Mouse (Mus musculus): ENCODE measurements around the gene Gm45753. TPM values are rescaled to one million over a fixed set of nuclear protein-coding genes. Genes with fewer than 3 reads are reported as not detected.

The Gm45753 gene
- polyA plus RNA-seq, 1 experiment from 2014 or later, result not detected

DNA sequence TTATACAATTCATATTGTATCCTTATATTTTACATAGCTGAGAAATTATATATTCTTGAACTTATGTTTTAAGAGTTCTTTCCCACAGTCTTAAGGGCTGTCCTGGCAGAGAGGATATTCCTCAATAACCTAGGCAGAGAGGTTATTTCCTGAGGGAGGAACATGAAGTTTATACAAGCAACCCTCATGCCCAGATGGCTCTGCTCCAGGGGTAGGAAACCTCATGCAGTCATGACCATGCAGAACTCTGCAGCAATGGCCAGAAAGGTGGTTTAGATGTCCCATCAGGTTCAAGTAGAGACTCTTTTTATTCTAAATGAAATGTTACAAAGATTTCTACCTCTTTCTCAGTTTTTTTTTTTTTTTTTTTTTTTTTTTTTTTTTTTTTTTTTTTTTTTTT lies 39.2 kb downstream of the Gm45753 start:
- Histone ChIP-seq H3K27ac (replicated peaks) (no peak overlapping the region), H3K4me3 (replicated peaks) (no peak overlapping the region), H3K9me3 (replicated peaks) (no peaks in the 10 kb centered on the region; the same call in 1 of the 2 replicates), H3K4me2 (no peak overlapping the region), H3K36me3 (no peaks in the 10 kb centered on the region), H3K4me1 (no peaks in the 10 kb centered on the region), H3K27me3 (replicated peaks) (no peaks in the 10 kb centered on the region), H3K9ac (replicated peaks) (no peak overlapping the region)
- no peak for ATAC-seq (ENCODE audit: low FRiP score)

DNA sequence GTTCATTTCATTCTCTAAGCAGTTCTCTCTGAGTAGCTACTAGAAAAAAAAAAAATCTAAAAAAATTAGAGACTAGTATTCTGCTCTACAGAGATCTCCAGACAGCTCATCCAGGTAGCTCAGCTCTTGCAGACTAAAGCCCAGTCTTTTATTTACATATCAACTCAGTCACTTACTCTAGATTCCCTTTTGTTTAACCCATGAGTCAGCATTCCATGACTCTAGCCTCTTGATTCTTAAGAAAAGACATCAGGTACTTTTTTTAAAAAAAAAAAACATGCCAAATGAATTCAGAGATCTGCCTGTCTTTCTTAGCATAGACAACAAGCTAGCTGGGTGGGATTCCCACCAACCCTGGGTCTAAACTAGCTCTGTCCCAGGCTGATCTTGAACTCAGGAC lies 39.8 kb downstream of the Gm45753 start:
- no peaks in the 10 kb centered on the region; the same call in 1 of the 2 replicates for H3K9me3 ChIP-seq (replicated peaks)
- no peaks in the 10 kb centered on the region for H3K36me3 ChIP-seq
- H3K4me1 ChIP-seq, result no peaks in the 10 kb centered on the region
- H3K27me3 ChIP-seq (replicated peaks), result no peaks in the 10 kb centered on the region
- H3K4me2 ChIP-seq, result no peak overlapping the region
- H3K9ac ChIP-seq (replicated peaks), result no peak overlapping the region
- no peak overlapping the region for H3K27ac ChIP-seq (replicated peaks)
- no peak overlapping the region for H3K4me3 ChIP-seq (replicated peaks)
- no peak for ATAC-seq (ENCODE audit: low FRiP score)

DNA sequence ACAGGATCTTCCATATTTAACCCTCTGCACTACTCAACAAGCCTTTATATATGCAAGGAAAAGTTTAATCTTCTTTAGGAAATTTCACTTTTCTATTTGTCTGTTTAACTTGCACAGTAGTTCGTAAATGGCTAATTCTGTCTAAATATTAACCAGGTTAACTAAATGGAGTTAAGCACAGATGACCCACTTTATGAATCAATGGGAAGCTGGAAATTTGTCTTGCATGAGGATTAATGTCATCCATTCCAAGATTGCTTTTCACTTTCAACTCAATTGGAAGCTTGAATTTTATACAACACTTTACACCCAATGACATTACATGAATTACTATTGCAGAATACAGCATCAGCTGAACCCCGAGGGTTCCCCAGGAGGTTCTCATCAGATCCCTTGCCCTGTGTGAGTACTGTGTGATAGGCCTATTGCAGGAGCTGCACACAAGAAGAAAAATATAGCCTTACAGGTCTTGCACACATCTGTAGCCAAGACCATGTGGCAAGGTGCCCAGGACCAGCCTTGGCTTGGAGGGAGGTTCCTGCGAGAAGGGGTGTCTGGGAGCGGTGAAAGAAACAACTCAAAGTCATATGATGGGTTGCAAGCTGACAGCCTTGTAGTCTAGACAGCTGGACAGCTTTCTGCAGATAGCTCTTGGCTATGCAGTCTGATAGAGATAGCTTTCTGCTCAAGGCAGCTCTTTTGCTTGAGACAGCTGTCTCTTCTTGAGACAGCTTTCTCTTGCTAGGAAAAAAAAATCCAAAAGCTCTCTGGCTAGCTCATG lies 40.5 kb downstream of the Gm45753 start:
- Histone ChIP-seq H3K4me3 (replicated peaks) (no peak overlapping the region), H3K4me1 (no peaks in the 10 kb centered on the region), H3K4me2 (no peak overlapping the region), H3K9ac (replicated peaks) (no peak overlapping the region), H3K27ac (replicated peaks) (no peak overlapping the region), H3K27me3 (replicated peaks) (no peaks in the 10 kb centered on the region), H3K36me3 (no peaks in the 10 kb centered on the region), H3K9me3 (replicated peaks) (no peaks in the 10 kb centered on the region; the same call in 1 of the 2 replicates)
- no peak for ATAC-seq (ENCODE audit: low FRiP score)
- WGBS, result 87% methylated on average over 4 of the region's 4 CpGs

DNA sequence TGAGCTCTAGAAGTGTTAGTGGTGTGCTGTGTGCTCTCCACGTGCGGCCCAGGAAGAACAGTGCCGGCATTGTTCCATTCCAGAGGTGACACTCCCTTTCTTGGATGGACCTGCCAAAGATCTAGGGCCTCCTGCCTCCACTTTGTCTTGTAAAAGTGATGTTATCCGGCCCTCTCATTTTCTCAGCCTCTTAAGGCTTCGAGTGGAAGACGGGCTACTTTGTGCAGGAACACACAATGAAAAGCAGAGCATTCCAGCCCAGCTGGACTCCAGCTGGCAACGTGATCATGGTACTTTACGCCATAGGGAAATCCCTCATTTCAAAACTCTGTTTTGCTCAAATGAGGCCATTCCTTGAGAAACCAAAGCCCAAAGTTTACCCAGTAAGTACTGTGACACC lies 41.3 kb downstream of the Gm45753 start:
- H3K4me3 ChIP-seq (replicated peaks), result no peak overlapping the region
- H3K9ac ChIP-seq (replicated peaks), result no peak overlapping the region
- no peaks in the 10 kb centered on the region for H3K36me3 ChIP-seq
- H3K4me1 ChIP-seq, result no peaks in the 10 kb centered on the region
- H3K9me3 ChIP-seq (replicated peaks), result no peaks in the 10 kb centered on the region; the same call in 1 of the 2 replicates
- no peak overlapping the region for H3K4me2 ChIP-seq
- H3K27me3 ChIP-seq (replicated peaks), result no peaks in the 10 kb centered on the region
- 68% methylated on average over 8 of the region's 8 CpGs for WGBS
- ATAC-seq (ENCODE audit: low FRiP score), result no peak
- no peak overlapping the region for H3K27ac ChIP-seq (replicated peaks)

DNA sequence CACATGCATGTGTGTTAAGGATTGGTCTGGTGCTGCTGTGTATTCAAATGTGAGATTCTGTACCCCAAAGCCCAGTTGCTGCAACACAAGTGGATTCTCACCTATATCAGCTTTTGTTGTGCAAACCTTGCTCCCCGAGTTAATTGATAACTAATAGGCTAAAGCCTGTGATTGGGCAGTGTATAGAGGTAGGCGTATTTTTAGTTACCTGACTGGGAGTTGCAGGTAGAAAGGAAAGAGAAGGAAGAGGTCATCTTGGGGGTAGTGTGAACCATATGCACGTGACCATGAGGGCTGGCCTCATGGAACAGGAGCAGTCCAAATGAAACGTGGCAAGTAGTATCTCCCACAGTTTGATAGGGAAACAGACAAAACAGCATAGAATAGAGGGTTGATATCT lies 43.3 kb downstream of the Gm45753 start:
- Histone ChIP-seq H3K4me3 (replicated peaks) (no peak overlapping the region), H3K27me3 (replicated peaks) (no peaks in the 10 kb centered on the region), H3K9me3 (replicated peaks) (no peaks in the 10 kb centered on the region; the same call in 1 of the 2 replicates), H3K4me2 (no peak overlapping the region), H3K27ac (replicated peaks) (no peak overlapping the region), H3K9ac (replicated peaks) (no peak overlapping the region), H3K4me1 (no peaks in the 10 kb centered on the region), H3K36me3 (no peaks in the 10 kb centered on the region)
- no peak for ATAC-seq (ENCODE audit: low FRiP score)
- WGBS, result 95% methylated on average over 4 of the region's 4 CpGs

DNA sequence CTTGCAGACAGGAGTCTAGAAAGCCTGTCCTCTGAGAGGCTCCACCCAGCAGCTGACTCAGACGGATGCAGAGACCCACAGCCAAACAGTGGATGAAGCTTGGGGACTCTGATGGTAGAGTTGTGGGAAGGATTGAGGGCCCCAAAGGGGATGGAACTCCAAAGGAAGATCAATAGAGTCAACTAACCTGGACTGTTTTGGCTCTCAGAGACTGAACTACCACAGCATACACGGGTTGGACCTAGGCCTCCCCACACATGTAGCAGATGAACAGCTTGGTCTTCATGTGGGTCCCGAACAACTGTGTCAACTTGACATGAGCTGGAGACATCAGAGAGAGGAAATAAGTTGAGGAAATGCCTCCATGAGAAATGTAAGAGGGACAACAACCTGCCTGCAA lies 45.4 kb downstream of the Gm45753 start:
- no peak overlapping the region for H3K9ac ChIP-seq (replicated peaks)
- H3K36me3 ChIP-seq, result no peaks in the 10 kb centered on the region
- H3K27ac ChIP-seq (replicated peaks), result no peak overlapping the region
- 88% methylated on average over 3 of the region's 3 CpGs for WGBS
- no peak overlapping the region for H3K4me3 ChIP-seq (replicated peaks)
- no peaks in the 10 kb centered on the region for H3K27me3 ChIP-seq (replicated peaks)
- no peaks in the 10 kb centered on the region for H3K4me1 ChIP-seq
- H3K9me3 ChIP-seq (replicated peaks), result no peaks in the 10 kb centered on the region; the same call in 1 of the 2 replicates
- no peak for ATAC-seq (ENCODE audit: low FRiP score)
- no peak overlapping the region for H3K4me2 ChIP-seq

DNA sequence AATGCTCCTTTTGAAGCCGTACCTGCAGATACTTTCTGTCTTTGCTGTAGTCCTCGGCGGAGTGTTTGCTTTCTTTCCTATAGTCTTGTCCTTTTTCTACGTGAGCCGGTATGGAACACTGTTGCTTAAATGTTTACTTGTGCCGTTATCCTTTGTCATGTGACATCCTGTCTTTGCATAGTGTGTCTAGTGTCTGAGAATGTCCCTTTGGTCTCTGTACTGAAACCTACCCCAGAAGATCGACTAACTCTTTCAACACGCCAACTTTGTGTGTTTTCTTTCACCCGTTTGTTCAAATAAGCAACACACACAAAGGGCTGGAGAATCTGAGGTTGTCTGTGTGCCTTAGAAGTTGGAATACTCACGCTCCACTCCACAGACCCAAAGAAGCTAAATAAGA lies 46.3 kb downstream of the Gm45753 start, which contains the start of gene F11:
F11 (minus strand) TSS at position 112 of the 400 bp plus-strand sequence.
- Histone ChIP-seq H3K27ac (replicated peaks) (no peak within 1 kb of the TSS), H3K4me3 (replicated peaks) (no peak within 1 kb of the TSS), H3K4me2 (no peak within 1 kb of the TSS), H3K9me3 (replicated peaks) (no peaks in the 10 kb centered on the region; the same call in 1 of the 2 replicates), H3K4me1 (no peaks in the 10 kb centered on the region), H3K27me3 (replicated peaks) (no peaks in the 10 kb centered on the region), H3K36me3 (no peaks in the 10 kb centered on the region), H3K9ac (replicated peaks) (no peak within 1 kb of the TSS)
- WGBS, result 89% methylated on average over 10 of the region's 10 CpGs
- no peak for ATAC-seq (ENCODE audit: low FRiP score)

DNA sequence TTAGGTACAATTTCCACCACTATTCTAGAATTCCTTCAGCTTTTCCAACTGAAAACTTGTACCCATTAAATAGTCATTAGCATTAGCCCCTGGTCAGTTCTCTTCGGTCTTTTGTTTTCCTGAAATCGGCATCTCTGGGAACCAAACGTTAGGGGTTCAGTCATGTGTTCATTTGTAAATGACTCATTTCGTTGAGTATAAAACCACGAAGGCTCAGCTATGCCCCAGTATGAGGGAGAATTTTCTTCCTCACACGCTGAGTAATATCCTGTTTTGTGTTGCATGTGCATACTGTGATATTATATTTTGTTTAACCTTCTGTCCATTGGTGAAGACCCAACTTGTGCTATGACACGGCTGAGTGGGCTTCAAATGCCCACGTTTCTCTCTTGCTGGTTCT lies 49.8 kb downstream of the Gm45753 start:
- Histone ChIP-seq H3K9ac (replicated peaks) (no peak overlapping the region), H3K4me1 (no peaks in the 10 kb centered on the region), H3K9me3 (replicated peaks) (no peaks in the 10 kb centered on the region), H3K36me3 (no peaks in the 10 kb centered on the region), H3K27me3 (replicated peaks) (no peaks in the 10 kb centered on the region), H3K27ac (replicated peaks) (no peak overlapping the region), H3K4me2 (no peak overlapping the region), H3K4me3 (replicated peaks) (no peak overlapping the region)
- ATAC-seq (ENCODE audit: low FRiP score), result no peak
- WGBS, result 79% methylated on average over 8 of the region's 8 CpGs

DNA sequence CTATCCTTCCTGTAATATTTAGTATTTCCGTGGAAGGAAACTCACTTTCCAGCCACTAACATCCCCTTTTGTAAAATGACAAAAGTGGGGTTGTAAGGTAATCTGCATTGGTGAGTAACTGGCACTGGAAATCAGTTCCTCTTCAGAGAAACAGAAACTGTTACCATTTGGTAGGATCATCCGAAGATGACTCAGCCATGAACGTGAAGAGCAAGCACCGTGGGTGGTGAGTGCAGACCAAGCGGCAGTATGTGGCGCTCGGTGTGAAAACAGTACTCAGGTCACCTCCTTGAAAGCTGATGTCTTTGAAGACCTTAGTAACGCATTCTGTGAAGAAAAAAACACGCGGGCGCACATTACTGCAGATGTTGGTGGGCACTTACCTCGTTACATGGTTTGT lies 53.2 kb downstream of the Gm45753 start:
- ATAC-seq (ENCODE audit: low FRiP score), result no peak
- no peak overlapping the region for H3K4me2 ChIP-seq
- no peak overlapping the region for H3K4me3 ChIP-seq (replicated peaks)
- H3K4me1 ChIP-seq, result no peaks in the 10 kb centered on the region
- WGBS, result 83% methylated on average over 12 of the region's 12 CpGs
- no peaks in the 10 kb centered on the region for H3K36me3 ChIP-seq
- H3K27me3 ChIP-seq (replicated peaks), result no peaks in the 10 kb centered on the region
- no peak overlapping the region for H3K27ac ChIP-seq (replicated peaks)
- no peak overlapping the region for H3K9ac ChIP-seq (replicated peaks)
- H3K9me3 ChIP-seq (replicated peaks), result no peaks in the 10 kb centered on the region

DNA sequence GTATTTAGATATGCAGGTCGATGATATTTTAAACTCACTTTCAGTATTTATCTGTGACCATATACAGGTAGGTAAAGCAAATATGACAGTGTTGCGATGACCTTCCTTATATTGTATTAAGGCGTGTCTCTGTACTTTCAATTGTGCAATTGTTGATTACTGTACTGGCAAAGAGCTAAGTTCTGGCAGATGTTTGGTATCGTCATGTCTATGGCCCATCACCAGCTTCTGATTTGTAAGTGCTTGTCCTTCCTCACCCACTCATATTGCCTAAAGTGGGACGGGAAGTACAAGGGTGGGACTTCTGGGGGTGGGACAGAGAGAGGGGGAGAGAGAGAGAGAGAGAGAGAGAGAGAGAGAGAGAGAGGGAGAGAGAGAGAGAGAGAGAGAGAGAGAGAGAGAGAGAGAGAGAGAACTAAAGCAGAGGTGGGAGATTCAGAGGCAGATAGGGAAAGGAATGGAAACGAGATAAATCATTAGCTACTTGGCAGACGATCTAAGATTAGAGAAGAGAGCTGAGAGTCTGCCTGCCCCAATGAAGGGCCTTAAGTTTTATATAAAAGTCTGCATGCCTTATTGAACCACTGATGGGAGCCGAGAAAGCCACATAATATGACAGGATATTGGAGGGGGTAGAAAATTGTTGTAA lies 53.9 kb downstream of the Gm45753 start:
- H3K9ac ChIP-seq (replicated peaks), result no peak overlapping the region
- H3K4me3 ChIP-seq (replicated peaks), result no peak overlapping the region
- no peaks in the 10 kb centered on the region for H3K27me3 ChIP-seq (replicated peaks)
- H3K27ac ChIP-seq (replicated peaks), result no peak overlapping the region
- H3K9me3 ChIP-seq (replicated peaks), result no peaks in the 10 kb centered on the region
- ATAC-seq (ENCODE audit: low FRiP score), result no peak
- H3K4me2 ChIP-seq, result no peak overlapping the region
- WGBS, result 89% methylated on average over 8 of the region's 8 CpGs
- H3K36me3 ChIP-seq, result no peaks in the 10 kb centered on the region
- no peaks in the 10 kb centered on the region for H3K4me1 ChIP-seq

DNA sequence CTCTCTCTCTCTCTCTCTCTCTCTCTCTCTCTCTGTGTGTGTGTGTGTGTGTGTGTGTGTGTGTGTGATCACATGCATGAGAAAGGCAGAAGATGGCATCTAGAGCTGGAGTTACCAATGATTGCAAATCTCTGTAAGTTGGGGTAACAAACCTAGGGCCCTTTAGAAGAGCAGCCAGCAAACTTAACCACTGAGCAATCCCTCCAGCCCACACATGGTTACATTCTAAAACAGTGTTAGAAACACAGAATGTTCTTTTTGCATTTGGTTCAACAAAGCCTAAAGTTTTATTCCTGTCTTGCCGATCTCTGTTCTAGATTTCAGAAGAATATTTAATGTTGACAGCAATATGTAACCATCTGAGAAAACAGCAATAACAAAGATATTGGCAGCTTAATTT lies 54.7 kb downstream of the Gm45753 start:
- H3K4me3 ChIP-seq (replicated peaks), result no peak overlapping the region
- no peak overlapping the region for H3K9ac ChIP-seq (replicated peaks)
- no peaks in the 10 kb centered on the region for H3K36me3 ChIP-seq
- no peaks in the 10 kb centered on the region for H3K9me3 ChIP-seq (replicated peaks)
- H3K27ac ChIP-seq (replicated peaks), result no peak overlapping the region
- WGBS, result 98% methylated on average over 1 of the region's 1 CpGs
- no peaks in the 10 kb centered on the region for H3K4me1 ChIP-seq
- no peak for ATAC-seq (ENCODE audit: low FRiP score)
- no peaks in the 10 kb centered on the region for H3K27me3 ChIP-seq (replicated peaks)
- no peak overlapping the region for H3K4me2 ChIP-seq

DNA sequence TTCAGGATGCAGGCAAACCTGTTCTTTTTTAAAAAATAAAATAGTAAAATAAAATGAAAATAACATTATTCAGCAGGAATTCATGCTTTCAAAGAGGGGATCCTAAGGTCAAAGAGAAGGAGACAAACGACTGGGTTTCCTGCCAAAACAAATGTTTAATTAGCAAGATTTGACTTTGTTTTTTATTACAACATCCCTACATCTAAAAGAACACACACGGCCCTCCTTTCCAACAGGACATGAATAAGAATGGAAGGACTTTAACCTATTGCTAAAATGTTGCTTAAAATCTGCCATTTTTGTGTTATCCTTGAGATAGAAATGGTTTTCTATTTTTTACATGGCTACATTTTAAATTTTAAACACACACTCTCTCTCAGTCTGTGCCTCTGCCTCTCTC lies 55.2 kb downstream of the Gm45753 start:
- no peaks in the 10 kb centered on the region for H3K9me3 ChIP-seq (replicated peaks)
- whole genome bisulfite sequencing, result 63% methylated on average over 2 of the region's 2 CpGs
- H3K27me3 ChIP-seq (replicated peaks), result no peaks in the 10 kb centered on the region
- H3K36me3 ChIP-seq, result no peaks in the 10 kb centered on the region
- no peaks in the 10 kb centered on the region for H3K4me1 ChIP-seq
- no peak overlapping the region for H3K27ac ChIP-seq (replicated peaks)
- no peak overlapping the region for H3K4me3 ChIP-seq (replicated peaks)
- ATAC-seq (ENCODE audit: low FRiP score), result no peak
- H3K4me2 ChIP-seq, result no peak overlapping the region
- H3K9ac ChIP-seq (replicated peaks), result no peak overlapping the region

Measured in neural tube, embryonic 15.5 days (tissue).